Mouse (Mus musculus) embryo, embryonic 11 days (tissue): ENCODE measurements around the gene Trp53i13.
A peak's percentile ranks its signal among the peaks of the same experiment; 100 is the strongest.

ENCODE experiments used
- DNase-seq: peaks from one replicate; pipeline ENCODE4 v3.0.0-alpha.2; 2015

Trp53i13 gene

GRCm38 (mm10) chr11:77507426-77507825 lies 8.4 kb downstream of the Trp53i13 start:
- DNase-seq = no peak

DNA sequence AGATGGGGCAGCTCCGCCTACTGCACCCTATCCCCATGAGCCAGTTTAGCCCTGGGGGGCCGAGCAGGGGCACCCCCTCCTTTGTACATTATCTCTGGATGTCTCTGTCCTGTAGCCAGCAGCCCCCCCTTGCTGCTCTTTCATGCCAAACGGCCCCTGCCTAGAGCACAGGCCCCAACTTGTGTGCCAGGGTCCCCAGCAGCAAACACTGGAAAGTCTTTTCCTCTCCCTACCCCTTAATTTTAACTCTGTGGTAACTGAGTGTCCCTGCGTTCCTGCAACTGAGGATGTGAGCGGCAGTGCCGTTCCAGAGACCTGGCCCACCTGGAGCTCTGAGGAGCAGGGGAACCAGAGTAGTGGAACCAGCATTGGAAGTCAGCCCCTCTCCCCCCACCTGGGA lies 8.8 kb downstream of the Trp53i13 start:
- DNase-seq = no peak

DNA sequence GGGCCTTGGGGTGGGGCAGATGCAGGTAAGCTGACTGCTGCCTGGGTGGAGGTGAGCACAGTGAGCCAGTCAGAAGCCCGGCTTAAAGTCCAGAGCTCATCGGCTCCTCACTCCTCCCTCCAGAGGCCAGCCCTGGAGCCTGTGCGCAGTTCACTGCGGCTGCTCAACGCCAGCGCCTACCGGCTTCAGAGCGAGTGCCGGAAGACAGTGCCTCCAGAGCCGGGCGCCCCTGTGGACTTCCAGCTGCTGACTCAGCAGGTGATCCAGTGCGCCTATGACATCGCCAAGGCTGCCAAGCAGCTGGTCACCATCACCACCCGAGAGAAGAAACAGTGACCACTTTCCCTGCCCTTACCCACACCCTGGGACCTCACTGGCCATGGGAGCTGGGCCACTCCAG lies 9.5 kb downstream of the Trp53i13 start:
- no peak for DNase-seq

GRCm38 (mm10) chr11:77505291-77505980 lies 10.3 kb downstream of the Trp53i13 start:
- DNase-seq = no peak

DNA sequence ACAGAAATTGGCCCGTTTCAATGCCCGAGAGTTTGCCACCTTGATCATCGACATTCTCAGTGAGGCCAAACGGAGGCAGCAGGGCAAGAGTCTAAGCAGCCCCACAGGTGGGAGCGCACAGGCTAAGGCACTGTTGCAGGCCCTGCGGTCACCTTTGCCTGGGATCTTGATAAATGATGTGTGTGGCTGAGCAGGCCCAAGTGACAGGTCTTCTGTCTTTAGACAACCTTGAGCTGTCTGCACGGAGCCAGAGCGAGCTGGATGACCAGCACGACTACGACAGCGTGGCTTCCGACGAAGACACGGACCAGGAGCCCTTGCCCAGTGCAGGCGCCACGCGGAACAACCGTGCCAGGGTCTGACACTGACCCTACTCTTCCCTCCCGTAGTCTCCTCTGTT lies 11.4 kb downstream of the Trp53i13 start:
- no peak for DNase-seq

DNA sequence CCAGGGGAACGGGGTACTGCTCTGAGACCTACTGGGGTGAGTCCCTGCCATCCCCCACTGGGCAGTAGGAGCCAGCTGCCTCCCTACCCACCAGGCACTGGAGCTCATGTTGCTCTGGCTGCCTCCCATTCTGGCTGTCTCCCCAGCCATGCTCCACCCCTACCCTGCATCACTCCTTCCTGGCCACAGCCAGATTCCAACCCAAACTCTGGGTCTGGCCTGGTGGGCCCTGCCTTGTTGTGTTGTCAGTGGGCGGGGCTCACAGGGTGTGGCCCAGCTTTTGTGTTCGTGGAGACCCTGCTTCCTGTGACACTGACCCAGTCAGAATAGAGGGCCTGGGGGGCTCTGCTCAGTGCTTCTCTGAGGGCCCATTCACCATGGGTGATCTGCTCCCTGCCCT lies 12.3 kb downstream of the Trp53i13 start:
- no peak for DNase-seq

DNA sequence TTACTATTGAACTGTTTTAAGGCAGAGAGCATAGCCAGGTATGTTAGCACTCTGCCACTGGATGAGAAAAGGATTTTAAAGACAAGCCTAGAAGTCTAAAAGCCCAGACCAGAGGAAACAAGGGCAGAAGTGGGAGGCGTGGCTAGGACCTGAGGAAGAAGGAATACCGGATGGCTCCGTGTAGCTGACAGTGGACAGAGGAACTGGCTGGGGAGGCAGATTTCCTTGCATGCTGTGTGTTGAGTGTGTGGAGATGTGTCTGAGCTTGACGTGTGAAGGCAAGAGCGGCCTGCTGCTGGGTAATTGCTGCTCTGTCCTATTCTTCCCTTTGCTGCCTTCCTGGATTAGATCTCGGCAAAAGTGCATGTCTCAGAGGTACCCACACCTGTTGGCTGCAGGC lies 13.3 kb downstream of the Trp53i13 start:
- no peak for DNase-seq

DNA sequence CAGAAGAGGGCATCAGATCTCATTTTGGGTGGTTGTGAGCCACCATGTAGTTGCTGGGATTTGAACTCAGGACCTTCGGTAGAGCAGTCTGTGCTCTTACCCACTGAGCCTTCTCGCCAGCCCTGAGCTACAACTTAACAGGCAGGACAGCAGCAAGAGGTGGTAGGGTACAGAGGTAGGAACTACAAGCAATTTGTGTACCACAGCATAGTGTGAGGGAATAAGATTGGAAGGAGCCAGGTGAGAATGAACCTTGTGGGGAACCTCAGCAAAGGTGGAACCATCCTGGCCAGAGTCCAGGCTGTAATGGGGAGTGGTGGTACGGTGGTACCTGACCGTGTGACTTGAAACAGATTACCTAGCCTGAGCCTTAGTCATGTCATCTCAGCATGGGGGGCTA lies 13.8 kb downstream of the Trp53i13 start:
- DNase-seq = no peak

DNA sequence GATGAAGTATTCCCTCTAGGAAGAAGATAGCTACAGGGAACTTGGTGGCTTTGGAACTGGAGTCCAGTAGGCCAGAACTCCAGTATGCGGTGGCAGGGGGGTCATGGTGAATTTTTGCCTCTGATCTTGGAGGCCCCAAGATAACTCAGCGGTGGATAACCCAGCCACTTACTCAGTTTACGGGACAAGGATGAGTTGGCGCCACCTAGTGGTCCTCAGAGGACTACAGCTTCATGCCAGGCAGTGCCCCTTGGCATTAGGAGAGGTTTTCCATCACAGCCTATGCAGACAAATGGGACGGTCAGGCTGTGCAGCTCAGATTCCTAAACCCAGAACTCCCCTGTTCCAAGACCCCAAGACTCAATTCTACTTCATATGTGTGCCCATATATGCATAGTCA lies 14.4 kb downstream of the Trp53i13 start:
- peak; percentile 82 for DNase-seq

DNA sequence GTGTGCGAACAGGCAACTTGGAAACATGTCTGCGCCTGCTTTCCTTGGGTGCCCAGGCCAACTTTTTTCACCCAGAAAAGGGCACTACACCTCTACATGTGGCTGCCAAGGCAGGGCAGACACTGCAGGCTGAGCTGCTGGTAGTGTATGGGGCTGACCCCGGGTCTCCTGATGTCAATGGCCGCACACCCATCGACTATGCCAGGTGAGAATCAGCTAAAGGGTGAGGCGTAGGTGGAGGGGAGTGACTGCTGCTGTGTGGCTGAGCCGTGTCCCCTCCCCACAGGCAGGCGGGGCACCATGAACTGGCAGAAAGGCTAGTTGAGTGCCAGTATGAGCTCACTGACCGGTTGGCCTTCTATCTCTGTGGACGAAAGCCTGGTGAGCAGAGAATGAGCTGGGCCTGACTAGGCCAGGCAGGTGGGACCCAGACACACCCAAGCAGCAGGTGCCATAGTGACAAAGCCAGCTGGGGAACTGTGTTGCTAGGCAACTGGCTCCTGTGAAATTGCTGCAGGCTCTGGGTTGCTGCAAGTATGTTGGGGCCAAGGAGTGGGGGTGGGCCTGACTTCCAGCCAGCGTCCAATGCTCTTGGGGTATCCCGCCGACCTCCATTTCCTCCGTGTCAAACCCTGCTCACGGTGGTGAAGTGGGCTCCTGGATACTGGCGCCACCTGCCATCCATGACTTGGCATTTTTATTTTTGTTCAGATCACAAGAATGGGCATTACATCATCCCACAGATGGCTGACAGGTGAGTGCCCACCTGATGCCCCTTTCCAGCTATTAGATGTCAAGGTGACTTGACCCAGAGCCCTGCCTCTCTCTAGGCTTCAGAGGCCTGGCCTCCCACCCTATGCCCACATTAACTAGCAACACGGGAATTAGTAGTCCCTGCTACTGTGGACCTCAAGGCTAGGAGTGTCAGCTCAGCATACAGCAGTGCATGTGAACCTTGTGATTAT lies 15.1 kb downstream of the Trp53i13 start:
- DNase-seq = peak; percentile 13

DNA sequence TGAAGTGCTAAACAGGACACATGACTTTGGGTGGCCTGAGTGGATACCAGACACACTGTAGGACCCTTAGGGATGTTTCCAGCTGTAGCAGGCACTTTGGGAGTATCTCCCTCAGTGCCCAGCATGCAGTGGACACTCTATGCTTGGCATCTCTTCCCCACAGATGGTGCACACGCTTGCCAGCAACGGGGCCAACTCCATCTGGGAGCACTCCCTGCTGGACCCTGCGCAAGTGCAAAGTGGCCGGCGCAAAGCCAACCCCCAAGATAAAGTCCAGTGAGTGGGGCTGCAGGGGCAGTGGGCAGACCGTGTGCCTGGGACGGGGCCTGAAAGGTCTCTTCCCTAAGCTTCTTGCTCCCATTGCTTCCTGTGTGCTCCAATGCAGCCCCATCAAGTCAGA lies 16.4 kb downstream of the Trp53i13 start:
- DNase-seq = no peak

GRCm38 (mm10) chr11:77498261-77499139 lies 17.3 kb downstream of the Trp53i13 start:
- DNase-seq = no peak

DNA sequence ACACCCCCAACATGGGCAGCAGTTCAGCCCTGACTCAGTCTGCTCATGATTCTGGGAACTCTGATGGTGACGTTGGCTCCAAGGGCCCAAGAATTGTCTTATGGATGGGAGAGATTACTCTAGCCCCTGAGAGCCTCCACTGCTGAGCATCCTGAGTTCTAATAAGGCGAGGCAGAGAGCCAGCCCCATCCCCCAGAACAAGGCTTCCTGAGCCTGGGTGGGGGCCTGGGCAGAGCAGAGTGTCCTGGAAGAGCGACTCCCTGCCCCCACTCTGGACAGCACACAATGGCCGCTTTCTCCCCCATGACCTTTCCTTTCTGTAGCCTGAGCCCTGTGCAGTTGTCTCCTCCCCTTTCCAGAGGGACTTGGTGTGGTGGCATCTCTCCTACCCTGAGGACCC lies 17.9 kb downstream of the Trp53i13 start:
- peak; percentile 50 for DNase-seq

- peak; percentile 93 for DNase-seq
Measured at GRCm38 (mm10) chr11:77497341-77497756, 18.4 kb downstream of the Trp53i13 start.

DNA sequence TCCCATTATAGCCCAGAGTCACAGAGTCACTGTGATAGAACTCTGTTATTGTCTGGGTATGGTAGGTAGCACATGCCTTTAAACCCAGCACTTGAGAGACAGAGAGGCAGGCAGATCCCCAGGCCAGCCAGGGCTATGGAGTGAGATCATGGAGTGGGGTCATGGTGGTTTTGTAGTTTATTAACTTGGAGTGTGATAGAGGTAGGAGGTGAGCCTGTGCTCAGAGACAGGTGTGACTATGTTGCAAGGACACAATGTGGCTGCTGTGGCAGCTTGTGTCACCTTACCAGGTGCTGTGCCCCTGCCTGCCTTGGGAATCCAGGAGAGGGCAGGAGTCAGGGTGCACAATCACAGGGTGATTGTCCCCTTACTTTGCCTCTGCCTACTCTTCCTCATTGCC lies 20.3 kb downstream of the Trp53i13 start:
- DNase-seq = no peak

GRCm38 (mm10) chr11:77494782-77495181 lies 21.0 kb downstream of the Trp53i13 start:
- DNase-seq = no peak

DNA sequence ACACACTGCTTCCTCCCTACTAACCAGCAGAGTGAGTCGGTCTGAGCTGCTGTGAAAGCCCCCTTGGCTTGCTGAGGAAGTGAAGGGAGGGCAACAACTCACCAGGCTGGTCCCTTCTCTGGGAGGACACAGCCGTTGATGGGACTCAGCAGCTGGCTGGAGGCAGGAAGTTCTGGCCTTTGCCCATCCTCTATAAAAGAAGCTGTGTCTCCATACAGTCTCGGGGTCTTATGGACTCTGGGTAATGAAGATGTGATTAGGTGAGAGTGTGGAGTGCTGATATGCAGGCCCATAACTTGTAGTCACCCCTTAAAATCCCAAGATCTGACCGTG lies 21.5 kb downstream of the Trp53i13 start:
- DNase-seq = no peak

GRCm38 (mm10) chr11:77493512-77494343 lies 22.1 kb downstream of the Trp53i13 start, which contains the start of gene Git1:
TSS of gene Git1 (plus strand) at chr11:77493562.
- peak; percentile 61 for DNase-seq

GRCm38 (mm10) chr11:77492911-77493332 lies 22.9 kb downstream of the Trp53i13 start:
- DNase-seq = peak; percentile 97

GRCm38 (mm10) chr11:77492311-77492871 lies 23.4 kb downstream of the Trp53i13 start:
- DNase-seq = peak; percentile 49

GRCm38 (mm10) chr11:77491502-77492291 lies 24.1 kb downstream of the Trp53i13 start:
- DNase-seq = peak; percentile 86
